8 mouse cellular contexts compared by ENCODE assay signal in the genomic region with DNA sequence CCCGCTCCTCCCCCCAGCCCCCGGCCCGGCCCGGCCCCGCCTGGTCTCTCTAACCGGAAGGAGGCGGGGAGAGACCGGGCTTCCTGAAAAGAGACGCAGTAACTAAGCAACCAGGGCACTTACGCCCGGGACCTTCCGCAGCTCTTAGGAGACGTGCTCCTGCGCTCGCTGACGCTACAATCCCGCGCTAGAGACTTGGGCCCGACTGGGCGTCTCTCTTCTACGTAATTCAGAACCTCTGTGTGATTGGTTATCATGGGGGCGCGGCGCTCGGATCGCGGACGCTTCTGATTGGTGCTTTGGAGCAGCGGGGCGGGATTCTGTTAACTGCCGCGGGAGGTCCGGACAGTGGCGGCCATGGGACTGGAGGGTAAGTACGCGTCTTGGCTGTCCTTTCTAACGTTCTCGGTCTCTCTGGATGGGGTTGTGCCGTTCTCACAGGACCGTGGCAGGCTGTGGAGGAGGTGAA. TPM values are rescaled to one million over a fixed set of nuclear protein-coding genes. Genes with fewer than 3 reads are reported as not detected.
DNase-seq lines count a peak whose midpoint lies in the region; ATAC-seq and TF ChIP-seq lines count a peak whose summit lies in the region.

A gene (plus strand): TSS at position 317 of the 469 bp plus-strand sequence.

- in situ Hi-C loops in Patski (cut with MboI; ENCODE audit: low pct_unique_long_range_greater_than_20kb): no loop called here

- POLR2A ChIA-PET in Patski (lab: Charles Lee): no interaction called here

- DNase-seq in Patski (ENCODE audit: low read depth, low spot score): peak; percentile 62
- peak; percentile 90 to 91 for DNase-seq in cerebellum, postnatal 14 days
- peak; percentile 86 to 93 for DNase-seq in frontal cortex, postnatal 14 days (ENCODE audit: low spot score in 2 of 2)
- peak; percentile 91 for DNase-seq in hindbrain, embryonic 14.5 days (ENCODE audit: low spot score)
- peak; percentile 89 to 92 for DNase-seq in layer of hippocampus, postnatal 36 days
- peak; percentile 97 for DNase-seq in lung, postnatal 36 days
- peak; percentile 98 for DNase-seq in retina, postnatal 1 day
- DNase-seq in urinary bladder, adult 18-20 months (ENCODE audit: low spot score in 2 of 2): peak; percentile 62 to 86

- H3K4me2 ChIP-seq in hindbrain, embryonic 14.5 days (replicated peaks): peak within 1 kb of the TSS; percentile 61

- 21% methylated on average over 39 of the region's 40 CpGs for WGBS in hindbrain, embryonic 14.5 days

- H3K27me3 ChIP-seq in Patski: peaks cover 8% of the 10 kb centered on the region
- peaks cover 4% of the 10 kb centered on the region; the same call in 1 of the 2 replicates for H3K27me3 ChIP-seq in hindbrain, embryonic 14.5 days (ENCODE audit: control insufficient read depth, insufficient read depth, low read length)

- CTCF ChIA-PET in Patski (lab: Charles Lee): interaction anchor here (0.6 kb wide), 1 partner anchor 1455 kb away, joined by 4 read pairs; a partner anchor contains a TSS

- H3K27ac ChIP-seq in hindbrain, embryonic 14.5 days: peak within 1 kb of the TSS; percentile 69

- TF ChIP-seq CTCF in Patski (IDR thresholded peaks at IDR 0.05): no peak

- no peaks in the 10 kb centered on the region for H3K9me3 ChIP-seq in hindbrain, embryonic 14.5 days (ENCODE audit: control insufficient read depth, low read length)

- peak within 1 kb of the TSS; percentile 64 for H3K9ac ChIP-seq in hindbrain, embryonic 14.5 days

- H3K4me1 ChIP-seq in hindbrain, embryonic 14.5 days (replicated peaks; ENCODE audit: control insufficient read depth, insufficient read depth, low read length): 0 out of 2 replicates have a peak, but pooled peaks cover 4% of the 10 kb centered on the region

- peak; percentile 97 for ATAC-seq in Patski
- peak; percentile 100 for ATAC-seq in hindbrain, embryonic 14.5 days (ENCODE audit: low FRiP score)

- H3K4me3 ChIP-seq in hindbrain, embryonic 14.5 days (replicated peaks; ENCODE audit: low read length): peak within 1 kb of the TSS; percentile 51

- H3K36me3 ChIP-seq in hindbrain, embryonic 14.5 days (replicated peaks; ENCODE audit: control insufficient read depth, insufficient read depth): 0 out of 2 replicates have a peak, but pooled peaks cover 2% of the 10 kb centered on the region

RNA-seq across cellular contexts. Expression of the gene that starts here (rescaled TPM):
- 7.8 TPM for polyA plus RNA-seq in Patski (2021)
- 5.3 and 6.1 TPM in 2 replicates for polyA plus RNA-seq in hindbrain, embryonic 14.5 days (2014; fragmentation: Nextera tagmentation; extraction: Ambion mirVana)
- total RNA-seq in layer of hippocampus, postnatal 36 days (2021): 10 to 100 TPM; 10.6 to 12.3 TPM

Comparison
In these comparisons a context has a peak if more than half of its experiments do, and no peak if none do; other contexts are left out.
1. Peak in every context shown above with its lines: DNase-seq, ATAC-seq, H3K4me3 ChIP-seq and H3K27ac ChIP-seq.